ENCODE assay signal across 8 mouse cellular contexts in genomic region chr2:145903061-145903901, GRCm38 (mm10). TPM values are rescaled to one million over a fixed set of nuclear protein-coding genes. Genes with fewer than 3 reads are reported as not detected.
DNase-seq lines count a peak whose midpoint lies in the region; ATAC-seq lines count a peak whose summit lies in the region.

No protein-coding gene starts in this region.

- DNase-seq in adrenal gland, adult 18-20 months (ENCODE audit: low spot score in 2 of 2): peak; percentile 87 to 88
- peak; percentile 95 for DNase-seq in embryo, embryonic 10.5 days (ENCODE audit: low spot score)
- DNase-seq in gastrocnemius, postnatal 14 days: peak; percentile 91
- peak; percentile 90 to 95 for DNase-seq in left cerebral cortex, postnatal 10 days (ENCODE audit: extremely low spot score in 1 of 2, low spot score in 2 of 2)
- peak; percentile 95 for DNase-seq in right cerebral cortex, postnatal 10 days (ENCODE audit: low spot score in 2 of 2)
- peak; percentile 91 for DNase-seq in urinary bladder, postnatal 14 days (ENCODE audit: low spot score)

- peak; percentile 84 for ATAC-seq in inflammation-experienced regulatory T-cells, adult 6 months
- ATAC-seq in megakaryocyte progenitor cell, adult 5-6 weeks (replicated peaks; ENCODE audit: poor library complexity): peak; percentile 99

- intact Hi-C loops in gastrocnemius, postnatal 14 days (cut with DNase I; ENCODE audit: low total_unique reads): no loop called here
- intact Hi-C loops in left cerebral cortex, postnatal 10 days (cut with DNase I): loop anchor here (5.0 kb wide), 1 partner anchor 201 kb away; no protein-coding TSS in a partner anchor

RNA-seq across cellular contexts. Expression of gene Naa20, which starts 1.4 kb away (rescaled TPM):
- total RNA-seq in adrenal gland, adult 18-20 months (2021): 10 to 100 TPM; 50.6 to 59.5 TPM
- total RNA-seq in gastrocnemius, postnatal 14 days (2021): 10 to 100 TPM; 42.3 to 45.8 TPM
- 100 to 1,000 TPM; 135 to 169 (median 150) TPM for polyA plus RNA-seq in inflammation-experienced regulatory T-cells, adult 6 months (2017; shearing (Covaris generic))
- 10 to 100 TPM; 77.9 to 81.4 TPM for total RNA-seq in left cerebral cortex, postnatal 10 days (2021)
- total RNA-seq in megakaryocyte progenitor cell, adult 5-6 weeks (2015): 88.0 and 96.1 TPM in 2 replicates
- 65.8 and 67.3 TPM in 2 replicates for total RNA-seq in megakaryocyte progenitor cell, adult 5-6 weeks (2017)

RNA-seq across cellular contexts. Expression of gene Cfap61, which starts 31.3 kb away (rescaled TPM):
- total RNA-seq in adrenal gland, adult 18-20 months (2021): 10 to 100 TPM; 27.2 to 30.4 TPM
- not detected for total RNA-seq in gastrocnemius, postnatal 14 days (2021)
- polyA plus RNA-seq in inflammation-experienced regulatory T-cells, adult 6 months (2017; shearing (Covaris generic)): not detected
- 1 to 10 TPM; 3.8 to 3.9 TPM for total RNA-seq in left cerebral cortex, postnatal 10 days (2021)
- total RNA-seq in megakaryocyte progenitor cell, adult 5-6 weeks (2015): 0.10 TPM in 1 of 2 replicates, not detected in the other
- total RNA-seq in megakaryocyte progenitor cell, adult 5-6 weeks (2017): 0.04 TPM in 1 of 2 replicates, not detected in the other

RNA-seq across cellular contexts. Expression of gene Crnkl1, which starts 31.5 kb away (rescaled TPM):
- 10 to 100 TPM; 22.4 to 22.6 TPM for total RNA-seq in adrenal gland, adult 18-20 months (2021)
- total RNA-seq in gastrocnemius, postnatal 14 days (2021): 10 to 100 TPM; 13.1 TPM
- 10 to 100 TPM; 52.1 to 54.4 (median 52.6) TPM for polyA plus RNA-seq in inflammation-experienced regulatory T-cells, adult 6 months (2017; shearing (Covaris generic))
- 10 to 100 TPM; 15.9 to 19.2 TPM for total RNA-seq in left cerebral cortex, postnatal 10 days (2021)
- total RNA-seq in megakaryocyte progenitor cell, adult 5-6 weeks (2015): 29.3 and 31.5 TPM in 2 replicates
- total RNA-seq in megakaryocyte progenitor cell, adult 5-6 weeks (2017): 60.6 and 67.4 TPM in 2 replicates

Comparison
In these comparisons a context has a peak if more than half of its experiments do, and no peak if none do; other contexts are left out.
1. Peak in every context shown above with its lines: DNase-seq and ATAC-seq.
2. RNA of gene Cfap61, which starts 31.3 kb away (total RNA-seq): 27.2 to 30.4 TPM in adrenal gland, adult 18-20 months; 3.8 to 3.9 TPM in left cerebral cortex, postnatal 10 days, 0.04 to 0.10 TPM in megakaryocyte progenitor cell, adult 5-6 weeks and not detected in gastrocnemius, postnatal 14 days; every median in the first group is over 4 times any median in the second.